Mouse (Mus musculus): ENCODE measurements around the gene Cyp8b1.
A peak's percentile ranks its signal among the peaks of the same experiment; 100 is the strongest.

GRCm38 (mm10) chr9:121950418-121951113 lies 34.5 kb upstream of the Cyp8b1 start, which contains the start of gene Fam198a:
- TF ChIP-seq POLR2A (IDR thresholded peaks at IDR 0.05; ENCODE audit: insufficient read depth, low read depth, low read length): peak; percentile 57; the same call in 1 of the 2 replicates
- TF ChIP-seq CTCF (IDR thresholded peaks at IDR 0.05): no peak

Data from heart, adult 2 months (tissue).